Mouse (Mus musculus) T-helper 2 cell (primary cell): ENCODE measurements around the gene Dytn.
"Not testable (repeated sequence)": the region's sequence is repeated elsewhere in the genome, so short reads cannot be mapped to it uniquely, and the experiment has no call there.

Source experiments
- in situ Hi-C: fragments of 300-600 bp; cut with MboI, MseI; formaldehyde crosslinking; loops from one replicate; pipeline ENCODE4 v1.15.1; 2025; ENCODE audit warnings: high pct_unique_total_duplicates

The Dytn gene

DNA sequence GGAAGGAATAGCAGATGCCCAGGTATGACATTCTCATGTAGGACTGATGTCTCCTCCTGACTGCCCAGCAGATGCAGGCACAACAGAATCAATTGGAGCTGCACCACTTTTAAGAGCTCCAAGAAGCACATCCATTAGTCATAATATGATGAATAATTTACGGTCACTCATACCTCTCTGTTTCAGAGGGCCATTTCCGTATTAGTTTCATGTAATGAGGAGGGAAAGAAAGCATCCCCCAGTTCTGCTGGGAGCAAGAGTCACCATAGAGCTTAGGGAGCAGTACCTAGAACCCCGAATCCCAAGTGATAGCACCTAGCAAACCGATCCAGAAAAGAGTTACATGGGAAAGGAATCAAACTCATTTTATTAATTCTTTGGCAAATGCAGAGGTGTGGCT, at the start of gene Dytn:
Dytn (minus strand) TSS at position 101 of the 400 bp plus-strand sequence.
- in situ Hi-C loops, result no loop called here

GRCm38 (mm10) chr1:63730240-63730771, 43.6 kb upstream of the Dytn start, which contains the start of the genes Mdh1b and Fastkd2:
Gene Mdh1b, minus strand, starts transcription at chr1:63730318.
Gene Fastkd2, plus strand, starts transcription at chr1:63730614.
- in situ Hi-C loops, result no loop called here

DNA sequence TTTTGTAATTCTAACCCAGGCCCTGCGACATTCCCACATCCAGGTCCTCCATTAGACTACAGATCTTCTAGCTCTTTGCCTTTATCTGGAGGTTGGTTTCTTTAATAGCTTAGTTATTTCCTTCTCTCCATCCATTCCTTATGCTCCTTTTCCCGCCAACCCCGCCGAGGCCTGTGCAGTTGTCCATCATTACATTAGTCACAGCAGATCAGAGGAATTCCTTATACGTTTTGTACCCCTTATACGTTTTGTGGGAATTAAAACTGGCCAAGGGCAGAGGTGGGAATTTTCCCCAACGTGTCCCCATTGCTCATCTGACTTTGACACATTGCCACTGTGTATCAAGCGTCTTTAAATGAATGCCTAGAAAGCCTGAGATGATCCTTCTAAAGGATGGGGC, 43.1 kb upstream of the Dytn start:
- in situ Hi-C loops, result no loop called here

DNA sequence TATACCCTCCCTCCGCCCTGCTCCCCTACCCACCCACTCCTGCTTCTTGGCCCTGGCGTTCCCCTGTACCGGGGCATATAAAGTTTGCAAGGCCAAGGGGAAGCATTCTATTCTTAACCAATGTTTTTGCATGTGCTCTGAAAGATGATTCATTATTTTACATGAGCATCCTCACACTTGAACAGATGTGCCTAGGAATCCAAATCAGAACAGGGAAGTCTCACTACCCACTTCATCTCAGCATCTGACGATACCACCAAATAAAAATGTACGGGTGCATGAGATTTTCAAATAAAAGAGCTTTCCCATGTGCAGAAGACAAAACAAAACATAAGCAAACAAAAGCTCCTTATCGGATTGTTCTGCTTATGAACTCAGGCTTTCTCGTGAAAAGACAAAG, 33.4 kb upstream of the Dytn start:
- in situ Hi-C loops, result no loop called here

DNA sequence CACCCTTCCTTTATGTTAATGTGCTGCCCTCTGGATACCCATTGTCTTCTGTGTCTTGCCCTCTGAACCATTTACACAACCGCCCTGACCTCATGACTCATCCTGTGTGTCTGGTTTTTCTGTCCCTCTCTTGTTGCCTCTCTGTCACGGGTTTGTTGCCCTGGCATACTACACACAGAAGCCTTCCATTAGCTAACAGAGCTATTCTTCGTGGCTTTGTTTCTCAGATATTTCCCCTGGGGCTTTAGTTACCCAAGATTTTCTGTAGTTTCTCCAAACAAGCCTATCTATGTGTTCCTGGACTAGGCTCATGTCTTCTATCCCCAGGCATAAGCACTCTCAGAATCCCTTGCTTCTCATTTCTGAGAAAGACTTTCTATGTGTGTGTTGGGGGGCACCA, 22.1 kb upstream of the Dytn start:
- in situ Hi-C loops, result no loop called here

DNA sequence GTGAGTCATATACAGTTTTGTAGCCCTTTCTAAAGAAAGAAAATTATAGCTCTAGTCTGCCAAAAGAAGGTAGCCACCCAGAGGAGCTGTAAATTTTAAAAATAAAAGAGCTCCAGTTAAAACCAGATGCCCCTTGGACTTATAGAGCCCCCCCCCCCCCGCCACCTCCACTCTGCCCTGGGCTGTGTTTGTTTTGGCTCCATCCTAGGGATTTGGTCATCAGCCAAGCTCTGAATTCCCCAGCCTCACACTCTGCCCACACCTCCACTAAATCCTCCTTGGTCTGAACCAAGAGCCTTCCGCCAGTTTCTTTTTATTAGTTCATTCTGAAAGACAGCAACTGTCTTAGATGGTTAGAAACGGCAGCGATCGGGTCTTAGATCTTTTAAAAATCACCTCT, 19.0 kb upstream of the Dytn start:
- in situ Hi-C loops, result no loop called here

GRCm38 (mm10) chr1:63696861-63697260, 10.1 kb upstream of the Dytn start:
- in situ Hi-C loops, result no loop called here

DNA sequence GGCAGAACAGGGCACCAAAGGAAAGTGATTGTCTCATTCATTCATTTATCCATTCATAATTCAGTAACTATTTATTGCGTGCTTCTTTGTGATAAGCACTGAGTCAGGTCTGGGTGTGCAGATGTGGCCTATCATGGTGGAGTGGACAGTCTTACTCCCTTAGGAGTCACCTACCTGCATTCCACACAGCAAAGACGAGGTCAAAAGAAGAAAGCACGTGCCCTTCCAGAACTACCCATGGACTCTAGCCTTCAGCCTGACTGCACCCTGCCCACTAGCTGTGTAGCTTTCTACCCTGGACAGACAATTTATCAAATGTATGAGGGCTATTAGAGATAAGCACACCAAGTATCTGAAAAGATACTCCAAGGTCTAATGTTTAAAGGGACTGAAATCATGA, 10.8 kb downstream of the Dytn start:
- in situ Hi-C loops, result loop anchor here (10.0 kb wide), 1 partner anchor 369 kb away; no protein-coding TSS in a partner anchor

- in situ Hi-C loops, result no loop called here
These were observed 17.9 kb downstream of the Dytn start for GRCm38 (mm10) chr1:63668852-63669160.

DNA sequence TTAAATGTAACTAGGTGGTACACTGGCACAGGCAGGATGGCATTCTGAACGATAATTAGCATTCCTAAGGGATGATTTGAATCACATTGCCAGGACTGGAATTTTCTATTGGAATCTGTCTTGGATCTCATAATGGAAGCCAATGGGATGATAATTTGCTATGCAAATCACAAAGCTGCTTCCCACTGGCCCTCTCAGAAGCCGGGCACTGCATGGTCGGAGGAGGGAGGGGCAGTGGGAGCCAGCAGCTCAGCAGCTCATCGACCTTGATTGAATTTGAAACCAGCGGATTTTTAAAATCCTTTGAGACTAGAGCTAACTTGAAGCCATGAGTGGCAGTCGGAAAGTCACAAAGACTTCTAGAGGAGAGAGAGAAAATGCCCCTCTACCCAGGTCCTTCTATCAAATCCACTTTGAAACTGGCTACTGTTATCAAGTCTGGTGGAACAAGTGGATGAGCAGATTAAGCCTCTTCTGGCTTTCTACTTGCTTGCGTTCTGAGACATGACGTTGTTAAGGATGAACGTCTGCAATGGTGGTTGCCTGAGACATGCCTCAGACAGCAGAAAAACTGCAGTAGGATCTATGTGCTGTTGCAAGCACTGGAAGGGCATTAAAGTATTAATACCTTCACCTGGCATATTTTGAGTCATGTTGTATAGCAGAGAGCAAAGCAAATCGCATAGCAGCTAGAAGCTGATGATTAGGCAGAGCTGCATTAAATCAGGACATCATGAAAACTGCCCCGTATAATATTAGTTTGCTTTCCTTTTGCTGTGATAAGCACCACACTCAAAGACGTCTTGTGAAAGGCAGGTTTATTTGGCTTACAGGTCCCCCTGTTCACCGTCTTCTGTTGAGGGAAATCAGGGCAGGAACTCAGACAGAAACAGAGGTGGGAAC, 18.5 kb downstream of the Dytn start:
- in situ Hi-C loops, result no loop called here

DNA sequence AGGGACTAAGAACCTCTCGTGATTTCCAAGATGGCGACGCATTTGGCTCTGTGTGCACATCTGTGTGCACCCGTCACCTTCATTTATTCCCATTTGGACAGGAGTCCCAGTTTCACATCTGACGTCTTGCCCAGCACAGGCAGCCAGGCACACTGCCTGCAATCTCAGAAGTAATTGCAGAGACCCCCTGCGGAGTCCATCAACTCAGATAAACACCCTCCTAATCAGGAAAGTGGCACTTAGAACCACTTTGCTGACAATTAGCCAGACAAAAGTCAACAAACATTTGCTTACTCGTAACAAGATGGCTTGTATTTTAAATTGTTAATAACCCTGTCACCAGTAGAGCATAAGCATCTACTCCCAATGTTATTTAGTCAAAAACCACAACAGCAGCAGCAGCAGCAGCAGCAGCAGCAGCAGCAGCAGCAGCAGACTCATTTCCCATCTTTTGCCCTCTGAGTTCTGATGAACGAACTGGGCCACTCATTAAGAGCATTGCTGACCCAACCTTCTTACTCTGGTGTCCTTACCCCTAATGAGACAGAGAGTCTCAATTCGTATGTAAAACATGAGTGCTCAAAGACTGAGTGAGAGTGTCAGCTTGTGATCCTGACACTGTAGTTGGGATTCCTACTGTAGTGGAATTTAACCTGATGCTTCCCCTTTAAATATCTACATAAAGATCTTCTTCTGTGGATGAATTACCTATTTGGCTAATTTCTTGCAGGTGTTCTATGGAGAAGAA, 19.4 kb downstream of the Dytn start:
- in situ Hi-C loops, result no loop called here

- in situ Hi-C loops, result no loop called here
These were observed 20.6 kb downstream of the Dytn start for GRCm38 (mm10) chr1:63666089-63666488.

DNA sequence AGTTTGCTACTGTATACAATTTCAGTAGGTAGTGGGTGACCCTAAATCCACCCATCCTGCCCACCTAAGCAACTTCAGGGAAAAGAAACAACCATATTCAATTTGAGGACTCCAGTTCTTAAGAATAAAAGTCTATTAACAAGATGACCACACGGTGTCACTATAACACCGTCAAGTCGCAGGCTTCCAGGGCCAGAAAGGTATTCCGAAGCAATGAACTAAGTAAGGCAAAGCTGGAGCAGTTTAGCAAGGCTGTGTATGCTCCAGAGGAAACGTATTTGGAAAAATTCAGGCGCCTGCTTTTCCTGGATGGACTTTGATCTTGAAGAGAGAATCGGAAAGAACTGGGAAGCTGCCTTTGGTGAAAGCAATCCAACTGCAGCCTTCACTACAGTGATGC, 27.1 kb downstream of the Dytn start:
- in situ Hi-C loops, result no loop called here

DNA sequence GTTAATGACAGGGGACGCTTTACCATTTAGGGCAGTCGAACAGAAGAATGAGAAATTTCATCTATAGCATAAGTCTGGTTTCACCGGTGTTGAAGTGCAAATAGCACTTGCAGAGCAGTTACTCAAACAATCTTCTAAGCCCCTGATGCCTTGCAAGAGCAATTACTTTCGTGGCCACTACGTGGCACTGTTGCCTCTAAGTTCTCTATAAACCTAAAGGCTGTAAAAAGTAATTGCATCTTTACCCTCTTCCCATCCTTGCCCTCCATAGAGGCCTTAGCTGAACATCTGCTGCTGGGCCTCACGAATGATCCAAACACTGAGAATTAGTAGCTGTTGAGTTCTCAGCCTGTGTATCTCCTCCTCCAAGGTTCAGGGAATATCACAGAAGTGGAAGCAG, 28.7 kb downstream of the Dytn start:
- in situ Hi-C loops, result no loop called here

- in situ Hi-C loops, result no loop called here
These were observed 46.8 kb downstream of the Dytn start for GRCm38 (mm10) chr1:63639921-63640320.

GRCm38 (mm10) chr1:63630390-63630789, 56.3 kb downstream of the Dytn start:
- in situ Hi-C loops, result not testable (repeated sequence)

DNA sequence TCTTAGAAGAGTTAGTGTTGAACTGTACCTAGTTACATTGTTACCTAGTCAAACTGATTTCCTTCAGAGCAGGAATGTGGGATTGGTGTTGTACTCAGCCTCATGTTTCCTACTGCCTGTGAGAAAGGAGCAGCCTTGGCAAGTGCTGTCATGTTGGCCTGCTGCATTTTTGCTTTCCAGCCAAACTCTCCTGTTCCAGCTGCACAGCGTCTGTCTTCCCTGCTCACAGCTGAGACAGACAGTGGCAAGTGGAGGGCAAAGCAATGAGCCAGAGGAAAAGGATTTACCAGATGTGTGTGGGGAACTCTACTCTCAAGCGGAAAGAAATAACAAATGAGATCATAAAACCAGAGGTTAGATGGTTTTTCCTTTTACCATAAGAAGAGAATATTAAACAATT, 58.5 kb downstream of the Dytn start:
- in situ Hi-C loops, result no loop called here

DNA sequence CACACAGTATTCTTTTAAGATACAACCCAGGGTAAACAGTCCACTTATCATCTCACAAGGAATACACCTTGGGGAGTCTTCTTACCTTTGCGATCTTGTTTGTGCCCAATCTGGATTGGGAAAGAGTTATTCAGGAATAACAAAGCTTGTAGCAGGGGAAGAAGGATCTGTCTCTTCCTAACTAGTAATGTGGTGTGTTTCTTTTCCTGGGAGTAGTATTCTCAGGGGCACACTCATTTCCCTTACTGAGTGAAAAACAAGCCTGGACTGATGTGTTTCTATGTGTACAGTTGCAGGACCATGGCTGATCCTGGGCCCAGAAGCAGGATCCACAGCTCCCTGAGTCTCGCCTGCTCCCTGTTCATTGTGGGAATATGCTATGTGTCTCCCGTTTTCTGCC, 71.1 kb downstream of the Dytn start, which contains the start of gene Gm39653:
Gm39653 (plus strand) TSS at position 301 of the 400 bp plus-strand sequence.
- in situ Hi-C loops, result no loop called here

- in situ Hi-C loops, result no loop called here
These were observed 72.1 kb downstream of the Dytn start for GRCm38 (mm10) chr1:63614594-63614993.

- in situ Hi-C loops, result no loop called here
These were observed 77.1 kb downstream of the Dytn start for GRCm38 (mm10) chr1:63609613-63610012.

DNA sequence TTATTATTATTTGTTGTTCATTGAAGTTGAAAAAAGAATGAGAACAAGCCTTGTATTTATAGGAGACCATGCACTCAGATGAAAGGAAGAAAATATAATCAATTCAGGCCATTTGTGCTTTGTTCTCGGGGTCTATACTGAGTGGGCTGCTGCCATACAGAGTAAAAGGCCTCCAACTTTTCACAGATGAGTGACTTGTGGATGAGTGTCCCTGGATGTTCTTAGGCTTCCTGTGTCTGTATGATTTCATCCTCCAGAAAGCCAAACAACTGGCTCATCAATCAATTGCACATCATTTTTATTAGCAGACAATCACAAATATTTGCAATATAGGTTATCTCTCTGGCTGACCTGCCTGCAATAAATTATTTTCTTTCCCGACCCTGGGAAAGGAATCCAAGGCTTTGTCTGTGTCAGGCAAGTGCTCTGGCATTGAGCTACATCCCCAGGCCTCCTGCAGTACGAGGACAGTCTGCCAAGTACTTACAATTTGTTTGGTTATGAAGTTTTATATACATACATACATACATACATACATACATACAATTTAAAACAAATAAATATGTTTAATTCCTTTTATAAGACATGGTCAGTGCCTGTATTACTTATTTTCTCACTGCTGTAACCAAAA, 82.7 kb downstream of the Dytn start:
- in situ Hi-C loops, result no loop called here

- in situ Hi-C loops, result no loop called here
These were observed 99.9 kb downstream of the Dytn start for GRCm38 (mm10) chr1:63586869-63587268.
